Mouse (Mus musculus) mature B cell (primary cell): ENCODE measurements around the gene Ccdc162.

ENCODE experiments used
- in situ Hi-C: fragments of 300-500 bp; cut with MboI; formaldehyde crosslinking; loops from 2 replicates; pipeline ENCODE4 v1.14.3; 2019

Gene Ccdc162

GRCm38 (mm10) chr10:41716029-41716897 lies at the start of gene Ccdc162:
Gene Ccdc162 (minus strand): TSS chr10:41716634.
- in situ Hi-C loops = no loop called here

GRCm38 (mm10) chr10:41765586-41765985 lies 49.2 kb upstream of the Ccdc162 start:
- in situ Hi-C loops = no loop called here

GRCm38 (mm10) chr10:41763741-41764385 lies 47.4 kb upstream of the Ccdc162 start:
- in situ Hi-C loops = no loop called here

GRCm38 (mm10) chr10:41760866-41761265 lies 44.4 kb upstream of the Ccdc162 start:
- in situ Hi-C loops = no loop called here

- in situ Hi-C loops = no loop called here
Observed at GRCm38 (mm10) chr10:41758041-41758440, 41.6 kb upstream of the Ccdc162 start.

- in situ Hi-C loops = no loop called here
Observed at GRCm38 (mm10) chr10:41757226-41757625, 40.8 kb upstream of the Ccdc162 start.

- in situ Hi-C loops = no loop called here
Observed at GRCm38 (mm10) chr10:41751867-41752480, 35.5 kb upstream of the Ccdc162 start.

- in situ Hi-C loops = no loop called here
Observed at GRCm38 (mm10) chr10:41749306-41749705, 32.9 kb upstream of the Ccdc162 start.

- in situ Hi-C loops = no loop called here
Observed at GRCm38 (mm10) chr10:41746554-41746953, 30.1 kb upstream of the Ccdc162 start.

- in situ Hi-C loops = no loop called here
Observed at GRCm38 (mm10) chr10:41744006-41744405, 27.6 kb upstream of the Ccdc162 start.

GRCm38 (mm10) chr10:41740221-41740620 lies 23.8 kb upstream of the Ccdc162 start:
- in situ Hi-C loops = no loop called here

- in situ Hi-C loops = no loop called here
Observed at GRCm38 (mm10) chr10:41737245-41737644, 20.8 kb upstream of the Ccdc162 start.

- in situ Hi-C loops = no loop called here
Observed at GRCm38 (mm10) chr10:41735398-41735797, 19.0 kb upstream of the Ccdc162 start.

GRCm38 (mm10) chr10:41733214-41733613 lies 16.8 kb upstream of the Ccdc162 start:
- in situ Hi-C loops = no loop called here

- in situ Hi-C loops = no loop called here
Observed at GRCm38 (mm10) chr10:41731932-41732331, 15.5 kb upstream of the Ccdc162 start.

- in situ Hi-C loops = no loop called here
Observed at GRCm38 (mm10) chr10:41730746-41731145, 14.3 kb upstream of the Ccdc162 start.

- in situ Hi-C loops = no loop called here
Observed at GRCm38 (mm10) chr10:41726215-41726614, 9.8 kb upstream of the Ccdc162 start.

GRCm38 (mm10) chr10:41719587-41719986 lies 3.2 kb upstream of the Ccdc162 start:
- in situ Hi-C loops = no loop called here

- in situ Hi-C loops = no loop called here
Observed at GRCm38 (mm10) chr10:41715557-41715956, 877 bp downstream of the Ccdc162 start.

GRCm38 (mm10) chr10:41711467-41711866 lies 5.0 kb downstream of the Ccdc162 start:
- in situ Hi-C loops = no loop called here

GRCm38 (mm10) chr10:41710773-41711172 lies 5.7 kb downstream of the Ccdc162 start:
- in situ Hi-C loops = no loop called here

- in situ Hi-C loops = no loop called here
Observed at GRCm38 (mm10) chr10:41709341-41709740, 7.1 kb downstream of the Ccdc162 start.

GRCm38 (mm10) chr10:41699669-41700068 lies 16.8 kb downstream of the Ccdc162 start:
- in situ Hi-C loops = no loop called here
